Comparison of ENCODE assay signal across 11 mouse cellular contexts in genomic region chr5:151104354-151105053, GRCm38 (mm10).
DNase-seq lines count a peak whose midpoint lies in the region; ATAC-seq and TF ChIP-seq lines count a peak whose summit lies in the region.
"Had no signal": no experiment of that assay in that cellular context is flagged by ENCODE, and none has a peak within 500 bp of the region (broad histone marks: within the 10 kb centered on the region; RNA-seq: fewer than 3 reads in every experiment).

No protein-coding gene starts in this region.

- H3K27ac ChIP-seq in heart, embryonic 13.5 days (replicated peaks) = peak overlapping the region; percentile 32; the same call in 1 of the 2 replicates
- no peak overlapping the region for H3K27ac ChIP-seq in heart, adult 2 months
- no peak overlapping the region for H3K27ac ChIP-seq in lung, embryonic 15.5 days

- ATAC-seq in heart, embryonic 13.5 days (ENCODE audit: extremely low read depth, insufficient number of reproducible peaks, low FRiP score, low TSS enrichment) = 0 out of 2 replicates have a peak, but pooled peaks have one; percentile 31
- ATAC-seq in hematopoietic stem cell, adult 5-6 weeks (replicated peaks in 1 of 2; ENCODE audit: insufficient read depth in 1 of 2, low FRiP score in 2 of 2, low TSS enrichment in 1 of 2, low read depth in 1 of 2, poor library complexity in 2 of 2, severe bottlenecking in 2 of 2) = peak; percentile 61 to 65
- ATAC-seq in lung, embryonic 15.5 days (ENCODE audit: borderline replicate concordance, extremely low read depth, low FRiP score, low TSS enrichment) = peak; percentile 77

- H3K36me3 ChIP-seq in heart, embryonic 13.5 days = no peaks in the 10 kb centered on the region
- peaks cover 8% of the 10 kb centered on the region for H3K36me3 ChIP-seq in heart, adult 2 months (ENCODE audit: control insufficient read depth, insufficient read depth, low read length)
- no peaks in the 10 kb centered on the region for H3K36me3 ChIP-seq in lung, embryonic 15.5 days

- no peak for TF ChIP-seq CTCF in heart, adult 2 months (IDR thresholded peaks at IDR 0.05)

- H3K4me3 ChIP-seq in heart, embryonic 13.5 days = no peak overlapping the region
- no peak overlapping the region for H3K4me3 ChIP-seq in heart, adult 2 months
- no peak overlapping the region for H3K4me3 ChIP-seq in lung, embryonic 15.5 days

- no peak for DNase-seq in heart, adult 2 months
- DNase-seq in 3134 (ENCODE audit: extremely low read depth, insufficient read length, low spot score) = peak; percentile 19
- no peak for DNase-seq in thymus, postnatal 10 days (ENCODE audit: low spot score in 2 of 2)
- no peak for DNase-seq in gastrocnemius, adult 8-10 months (ENCODE audit: low spot score in 2 of 2)
- no peak for DNase-seq in spleen, postnatal 10 days (ENCODE audit: low spot score in 2 of 2)
- DNase-seq: cerebellum, adult 9-10 months; thymus, postnatal 36 days had no signal

- no peaks in the 10 kb centered on the region for H3K27me3 ChIP-seq in heart, embryonic 13.5 days (replicated peaks)
- no peaks in the 10 kb centered on the region for H3K27me3 ChIP-seq in heart, adult 2 months (ENCODE audit: control insufficient read depth, insufficient read depth, low read length)
- H3K27me3 ChIP-seq in lung, embryonic 15.5 days = no peaks in the 10 kb centered on the region

- intact Hi-C loops in heart, adult 2 months (cut with DNase I) = no loop called here

- peaks cover 23% of the 10 kb centered on the region for H3K4me1 ChIP-seq in heart, embryonic 13.5 days
- H3K4me1 ChIP-seq in heart, adult 2 months (ENCODE audit: control insufficient read depth, insufficient read depth, low read length) = peaks cover 11% of the 10 kb centered on the region
- peaks cover 16% of the 10 kb centered on the region; the same call in 1 of the 2 replicates for H3K4me1 ChIP-seq in lung, embryonic 15.5 days

- peak overlapping the region; percentile 34; the same call in 1 of the 2 replicates for H3K9ac ChIP-seq in heart, embryonic 13.5 days
- no peak overlapping the region for H3K9ac ChIP-seq in heart, adult 2 months (ENCODE audit: low read depth, low read length)
- H3K9ac ChIP-seq in lung, embryonic 15.5 days = no peak overlapping the region

- H3K79me2 ChIP-seq in heart, adult 2 months (replicated peaks; ENCODE audit: control insufficient read depth, insufficient read depth, low read length) = peaks cover 6% of the 10 kb centered on the region

- no peak for TF ChIP-seq POLR2A in heart, adult 2 months (IDR thresholded peaks at IDR 0.05; ENCODE audit: insufficient read depth, low read depth, low read length)

- peak overlapping the region; percentile 7; the same call in 1 of the 2 replicates for H3K4me2 ChIP-seq in heart, embryonic 13.5 days
- H3K4me2 ChIP-seq in lung, embryonic 15.5 days = no peak overlapping the region
- H3K4me2 ChIP-seq: liver, embryonic 11.5 days had no signal

- no peaks in the 10 kb centered on the region for H3K9me3 ChIP-seq in heart, embryonic 13.5 days
- no peaks in the 10 kb centered on the region for H3K9me3 ChIP-seq in lung, embryonic 15.5 days

- TF ChIP-seq EP300 in heart, adult 2 months (IDR thresholded peaks at IDR 0.05; ENCODE audit: insufficient read depth, low read depth, low read length) = no peak

- WGBS in heart, embryonic 13.5 days = 41% methylated on average over 9 of the region's 9 CpGs
- 71% methylated on average over 9 of the region's 9 CpGs for WGBS in heart, adult 2 months
- WGBS in lung, embryonic 15.5 days = 48% methylated on average over 9 of the region's 9 CpGs
